Mouse (Mus musculus) hindbrain, embryonic 12.5 days (tissue): ENCODE measurements around the gene Xylb. TPM values are rescaled to one million over a fixed set of nuclear protein-coding genes. Genes with fewer than 3 reads are reported as not detected.
A peak's percentile ranks its signal among the peaks of the same experiment; 100 is the strongest.
"Not testable (repeated sequence)": the region's sequence is repeated elsewhere in the genome, so short reads cannot be mapped to it uniquely, and the experiment has no call there.

Source experiments
- ATAC-seq: fragments of 200-750 bp; cut with Nextera tagmentation; 2 replicates; pipeline ENCODE4 v1.8.0; 2017; ENCODE audit warnings: moderate TSS enrichment; ENCODE audit not compliant: low FRiP score
- H3K27ac ChIP-seq: fragments of 300-500 bp; sonication (generic); 2 replicates; pipeline ENCODE4 v1.5.1; 2016; ENCODE audit warnings: mild to moderate bottlenecking
- H3K27me3 ChIP-seq: fragments of 300-500 bp; sonication (generic); 2 replicates; pipeline ENCODE4 v1.6.1; 2016; ENCODE audit warnings: mild to moderate bottlenecking
- H3K36me3 ChIP-seq: fragments of 300-500 bp; sonication (generic); 2 replicates; pipeline ENCODE4 v1.6.1; 2016; ENCODE audit warnings: mild to moderate bottlenecking
- H3K4me1 ChIP-seq: fragments of 300-500 bp; sonication (generic); 2 replicates; pipeline ENCODE4 v1.6.1; 2016
- H3K4me2 ChIP-seq: fragments of 300-500 bp; sonication (generic); replicated peaks from 2 replicates; pipeline ENCODE4 v1.6.1; 2016; ENCODE audit warnings: mild to moderate bottlenecking
- H3K4me3 ChIP-seq: fragments of 300-500 bp; sonication (generic); 2 replicates; pipeline ENCODE4 v1.5.1; 2016; ENCODE audit warnings: mild to moderate bottlenecking
- H3K9ac ChIP-seq: fragments of 300-500 bp; sonication (generic); 2 replicates; pipeline ENCODE4 v1.6.1; 2016; ENCODE audit warnings: mild to moderate bottlenecking, moderate library complexity
- H3K9me3 ChIP-seq: fragments of 300-500 bp; sonication (generic); replicated peaks from 2 replicates; pipeline ENCODE4 v1.6.1; 2016; ENCODE audit warnings: mild to moderate bottlenecking
- WGBS: fragments of 180-500 bp; shearing (Covaris S2); methylation state at CpG from one replicate; pipeline ENCODE4 v1.1.7; 2016; 5-methylcytosine and 5-hydroxymethylcytosine counted together
- polyA plus RNA-seq: library from polyadenylated mRNA; unstranded; fragments of >200 nt; fragmentation: Nextera tagmentation; extraction: Ambion mirVana; gene quantifications from 2 replicates; pipeline ENCODE4 v1.2.1, GENCODE M21; 2016

Gene Xylb
- polyA plus RNA-seq, 1 experiment from 2014 or later: 4.7 TPM

GRCm38 (mm10) chr9:119350531-119350930 lies 6.7 kb upstream of the Xylb start:
- Histone ChIP-seq H3K36me3 (peaks cover 50% of the 10 kb centered on the region), H3K4me1 (no peaks in the 10 kb centered on the region), H3K9ac (no peak overlapping the region), H3K27ac (no peak overlapping the region), H3K9me3 (no peaks in the 10 kb centered on the region), H3K4me2 (no peak overlapping the region), H3K4me3 (no peak overlapping the region), H3K27me3 (no peaks in the 10 kb centered on the region)
- WGBS: 89% methylated on average over 3 of the region's 3 CpGs
- no peak for ATAC-seq

DNA sequence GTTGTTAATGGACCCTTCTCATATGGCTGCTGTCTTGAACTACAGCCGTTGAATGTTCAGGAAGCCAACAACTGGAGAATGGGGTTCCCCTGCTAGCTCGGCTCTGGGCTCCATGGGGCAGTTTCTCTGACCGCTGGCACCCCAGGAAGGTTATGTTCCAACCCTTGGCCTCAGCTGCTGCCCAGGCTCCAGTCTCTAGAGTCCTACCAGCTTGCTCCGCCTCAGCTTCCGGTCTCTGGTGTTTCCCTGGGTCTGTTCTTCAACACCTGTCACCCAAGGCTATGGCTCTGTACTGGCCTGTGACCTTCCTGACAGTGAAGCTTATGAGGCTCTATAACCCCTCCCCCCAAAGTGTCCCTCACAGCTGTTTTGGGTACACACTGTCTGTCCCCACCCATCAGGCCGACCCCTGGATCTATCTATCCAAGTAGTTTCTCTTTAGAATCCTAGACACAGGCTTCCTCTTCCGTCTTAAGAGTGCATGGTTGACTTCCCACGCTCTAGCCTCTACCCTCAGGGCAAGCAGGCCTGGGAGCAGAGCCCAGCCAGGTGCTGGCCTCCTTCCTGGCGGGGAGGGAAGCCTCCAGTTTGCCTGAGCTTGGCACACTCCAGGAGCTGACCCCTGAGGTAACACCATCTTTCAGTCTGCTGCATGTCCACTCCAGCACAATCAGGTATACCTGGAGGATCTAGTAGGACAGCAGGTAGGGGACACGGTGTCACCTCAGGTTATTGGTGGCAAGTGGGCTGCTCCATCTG lies 6.1 kb upstream of the Xylb start:
- no peak overlapping the region for H3K4me2 ChIP-seq
- WGBS: 92% methylated on average over 10 of the region's 10 CpGs
- no peak for ATAC-seq
- no peak overlapping the region for H3K4me3 ChIP-seq
- H3K9ac ChIP-seq: no peak overlapping the region
- no peaks in the 10 kb centered on the region for H3K9me3 ChIP-seq
- H3K27ac ChIP-seq: no peak overlapping the region
- H3K4me1 ChIP-seq: no peaks in the 10 kb centered on the region
- peaks cover 44% of the 10 kb centered on the region for H3K36me3 ChIP-seq
- H3K27me3 ChIP-seq: no peaks in the 10 kb centered on the region

GRCm38 (mm10) chr9:119352060-119352459 lies 5.1 kb upstream of the Xylb start:
- Histone ChIP-seq H3K9me3 (no peaks in the 10 kb centered on the region), H3K27ac (no peak overlapping the region), H3K4me3 (no peak overlapping the region), H3K4me2 (no peak overlapping the region), H3K9ac (no peak overlapping the region), H3K4me1 (no peaks in the 10 kb centered on the region), H3K36me3 (peaks cover 35% of the 10 kb centered on the region), H3K27me3 (no peaks in the 10 kb centered on the region)
- 27% methylated on average over 4 of the region's 4 CpGs for WGBS
- peak; percentile 67; the same call in 1 of the 2 replicates for ATAC-seq

- ATAC-seq: no peak
- no peak overlapping the region for H3K4me2 ChIP-seq
- 0 out of 2 replicates have a peak, but pooled peaks cover 3% of the 10 kb centered on the region for H3K4me1 ChIP-seq
- H3K27me3 ChIP-seq: no peaks in the 10 kb centered on the region
- H3K4me3 ChIP-seq: no peak overlapping the region
- no peak overlapping the region for H3K27ac ChIP-seq
- 74% methylated on average over 6 of the region's 6 CpGs for WGBS
- no peaks in the 10 kb centered on the region for H3K9me3 ChIP-seq
- H3K36me3 ChIP-seq: peaks cover 19% of the 10 kb centered on the region
- no peak overlapping the region for H3K9ac ChIP-seq
These were observed 3.3 kb upstream of the Xylb start for GRCm38 (mm10) chr9:119353926-119354325.

- Histone ChIP-seq H3K27me3 (no peaks in the 10 kb centered on the region), H3K4me2 (no peak overlapping the region), H3K9me3 (no peaks in the 10 kb centered on the region), H3K36me3 (peaks cover 5% of the 10 kb centered on the region), H3K4me1 (0 out of 2 replicates have a peak, but pooled peaks cover 3% of the 10 kb centered on the region), H3K4me3 (no peak overlapping the region), H3K9ac (no peak overlapping the region), H3K27ac (no peak overlapping the region)
- WGBS: 70% methylated on average over 6 of the region's 6 CpGs
- no peak for ATAC-seq
These were observed 1.2 kb upstream of the Xylb start for GRCm38 (mm10) chr9:119355943-119356342.

DNA sequence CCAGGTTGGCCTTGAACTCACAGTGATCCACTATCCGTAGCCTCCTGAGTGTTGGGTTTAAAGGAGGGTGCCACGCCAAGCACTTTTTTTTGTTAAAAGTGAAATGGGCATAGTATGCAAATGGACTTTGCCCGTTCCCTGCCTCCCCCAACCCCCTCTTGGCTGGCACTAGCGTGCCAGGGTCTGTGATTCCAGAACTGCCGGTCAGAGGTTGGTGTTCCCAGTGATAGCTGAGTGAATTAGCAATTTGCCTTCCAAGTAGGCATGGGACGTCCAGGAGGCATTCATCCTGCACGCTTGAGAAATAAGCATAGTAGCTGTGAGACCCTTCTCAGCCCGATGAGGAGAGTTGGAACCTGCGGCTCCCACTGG lies 863 bp downstream of the Xylb start:
- WGBS: 41% methylated on average over 9 of the region's 9 CpGs
- Histone ChIP-seq H3K9me3 (no peaks in the 10 kb centered on the region), H3K4me3 (peak overlapping the region; percentile 54), H3K4me2 (peak overlapping the region; percentile 64), H3K27ac (no peak overlapping the region), H3K9ac (peak overlapping the region; percentile 64; the same call in 1 of the 2 replicates), H3K27me3 (no peaks in the 10 kb centered on the region), H3K4me1 (0 out of 2 replicates have a peak, but pooled peaks cover 3% of the 10 kb centered on the region), H3K36me3 (no peaks in the 10 kb centered on the region)
- ATAC-seq: no peak

- H3K27me3 ChIP-seq: no peaks in the 10 kb centered on the region
- H3K4me1 ChIP-seq: 0 out of 2 replicates have a peak, but pooled peaks cover 3% of the 10 kb centered on the region
- no peak overlapping the region for H3K4me3 ChIP-seq
- WGBS: 95% methylated on average over 5 of the region's 5 CpGs
- H3K9ac ChIP-seq: no peak overlapping the region
- H3K36me3 ChIP-seq: no peaks in the 10 kb centered on the region
- no peak overlapping the region for H3K4me2 ChIP-seq
- no peak overlapping the region for H3K27ac ChIP-seq
- no peak for ATAC-seq
- H3K9me3 ChIP-seq: no peaks in the 10 kb centered on the region
These were observed 4.2 kb downstream of the Xylb start for GRCm38 (mm10) chr9:119361416-119361815.

DNA sequence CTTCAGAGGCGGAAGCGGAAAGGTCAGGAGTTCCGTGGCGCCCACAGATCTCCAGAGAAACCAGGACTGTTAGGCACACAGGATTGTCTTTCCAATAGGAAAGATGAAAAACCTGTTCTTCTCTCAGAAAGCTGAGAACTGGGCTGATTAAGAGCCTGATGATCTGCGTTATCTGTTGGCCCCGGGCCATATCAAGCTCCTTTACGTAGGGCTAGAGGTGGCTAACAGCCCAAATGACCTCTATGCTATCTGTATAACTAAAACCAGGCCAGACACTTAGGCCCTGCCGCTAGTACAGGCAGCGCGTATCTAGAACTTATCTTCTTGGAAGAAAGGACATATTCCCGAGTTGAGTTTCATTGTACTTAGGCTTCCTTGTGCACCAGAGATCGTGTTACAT lies 6.0 kb downstream of the Xylb start:
- Histone ChIP-seq H3K9me3 (no peaks in the 10 kb centered on the region), H3K4me1 (0 out of 2 replicates have a peak, but pooled peaks cover 1% of the 10 kb centered on the region), H3K27me3 (no peaks in the 10 kb centered on the region), H3K36me3 (no peaks in the 10 kb centered on the region), H3K9ac (no peak overlapping the region), H3K27ac (no peak overlapping the region), H3K4me3 (no peak overlapping the region), H3K4me2 (no peak overlapping the region)
- no peak for ATAC-seq
- WGBS: 90% methylated on average over 12 of the region's 12 CpGs

DNA sequence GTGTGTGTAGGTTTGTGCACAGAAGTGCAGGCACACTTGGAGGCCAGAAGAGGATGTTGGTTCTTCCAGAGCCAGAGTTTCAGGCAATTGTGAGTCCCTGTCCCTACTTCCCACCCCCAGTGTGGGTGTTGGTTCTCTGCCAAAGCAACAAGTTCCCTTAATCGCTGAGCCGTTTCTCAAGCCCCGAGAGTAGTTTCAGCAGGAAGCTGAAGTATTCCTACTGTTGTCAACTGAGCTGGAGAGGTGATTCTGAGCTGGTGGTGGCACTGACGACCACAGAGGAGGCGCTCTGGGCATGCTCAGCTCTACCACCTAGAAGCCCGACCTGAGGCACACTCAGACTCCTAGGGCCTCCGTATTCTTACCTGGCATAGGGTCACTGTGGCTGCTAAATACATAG lies 8.1 kb downstream of the Xylb start, which contains the start of gene Slc22a14:
TSS of gene Slc22a14 (minus strand) at position 270 of the 400 bp plus-strand sequence.
- no peak within 1 kb of the TSS for H3K9ac ChIP-seq
- H3K36me3 ChIP-seq: no peaks in the 10 kb centered on the region
- no peak within 1 kb of the TSS for H3K4me2 ChIP-seq
- 81% methylated on average over 7 of the region's 7 CpGs for WGBS
- H3K4me3 ChIP-seq: no peak within 1 kb of the TSS
- no peaks in the 10 kb centered on the region for H3K4me1 ChIP-seq
- no peak for ATAC-seq
- no peak within 1 kb of the TSS for H3K27ac ChIP-seq
- H3K27me3 ChIP-seq: no peaks in the 10 kb centered on the region
- H3K9me3 ChIP-seq: no peaks in the 10 kb centered on the region

DNA sequence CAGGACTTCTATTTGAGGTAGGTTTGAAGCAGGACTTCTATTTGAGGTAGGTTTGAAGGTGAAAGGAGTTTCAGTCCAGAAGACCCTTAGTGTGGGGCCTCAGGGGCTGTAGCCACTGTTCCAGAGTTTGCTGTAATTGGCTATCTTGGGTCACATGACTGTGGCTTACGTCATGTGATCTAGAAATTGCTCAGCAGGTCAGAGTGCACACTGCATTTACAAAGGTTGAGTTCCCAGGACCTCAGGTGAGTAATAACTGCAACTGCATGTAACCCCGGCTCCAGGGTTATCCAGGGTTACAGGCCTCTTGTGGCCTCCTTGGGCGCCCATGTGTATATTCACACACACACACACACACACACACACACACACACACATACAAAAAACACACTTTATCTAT lies 11.2 kb downstream of the Xylb start:
- H3K4me2 ChIP-seq: no peak overlapping the region
- H3K9me3 ChIP-seq: no peaks in the 10 kb centered on the region
- H3K27ac ChIP-seq: no peak overlapping the region
- no peak for ATAC-seq
- 94% methylated on average over 3 of the region's 3 CpGs for WGBS
- no peaks in the 10 kb centered on the region for H3K36me3 ChIP-seq
- no peak overlapping the region for H3K4me3 ChIP-seq
- H3K27me3 ChIP-seq: no peaks in the 10 kb centered on the region
- no peaks in the 10 kb centered on the region for H3K4me1 ChIP-seq
- no peak overlapping the region for H3K9ac ChIP-seq

- H3K9ac ChIP-seq, ATAC-seq, H3K4me2 ChIP-seq, H3K9me3 ChIP-seq, H3K36me3 ChIP-seq, H3K4me3 ChIP-seq, H3K27ac ChIP-seq, H3K4me1 ChIP-seq, H3K27me3 ChIP-seq: not testable (repeated sequence)
- 85% methylated on average over 4 of the region's 4 CpGs for WGBS
These were observed 13.6 kb downstream of the Xylb start for GRCm38 (mm10) chr9:119370770-119371169.

DNA sequence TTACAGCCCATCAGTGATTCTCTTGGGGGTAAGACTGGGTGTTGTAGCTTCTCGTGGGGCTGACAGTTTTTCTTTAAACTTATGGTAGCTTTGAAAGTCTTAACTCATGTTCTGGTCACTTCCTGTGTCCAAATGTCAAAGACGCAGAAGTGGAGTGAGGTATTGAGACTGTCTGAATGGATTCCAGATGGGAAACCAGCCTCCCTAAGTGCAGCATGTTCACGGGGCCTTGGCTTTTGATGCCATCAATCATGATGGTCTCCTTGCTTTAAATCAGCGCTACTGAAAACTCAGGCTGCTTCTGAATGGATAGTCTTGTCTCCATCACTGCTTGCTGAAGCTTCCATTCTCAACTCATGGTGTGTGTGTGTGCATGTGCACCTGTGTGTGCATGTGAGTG lies 14.1 kb downstream of the Xylb start:
- Histone ChIP-seq H3K36me3 (no peaks in the 10 kb centered on the region), H3K27ac (no peak overlapping the region), H3K27me3 (no peaks in the 10 kb centered on the region), H3K9ac (no peak overlapping the region), H3K9me3 (no peaks in the 10 kb centered on the region), H3K4me3 (no peak overlapping the region), H3K4me1 (no peaks in the 10 kb centered on the region; the same call in 1 of the 2 replicates), H3K4me2 (no peak overlapping the region)
- ATAC-seq: no peak
- 69% methylated on average over 4 of the region's 4 CpGs for WGBS

DNA sequence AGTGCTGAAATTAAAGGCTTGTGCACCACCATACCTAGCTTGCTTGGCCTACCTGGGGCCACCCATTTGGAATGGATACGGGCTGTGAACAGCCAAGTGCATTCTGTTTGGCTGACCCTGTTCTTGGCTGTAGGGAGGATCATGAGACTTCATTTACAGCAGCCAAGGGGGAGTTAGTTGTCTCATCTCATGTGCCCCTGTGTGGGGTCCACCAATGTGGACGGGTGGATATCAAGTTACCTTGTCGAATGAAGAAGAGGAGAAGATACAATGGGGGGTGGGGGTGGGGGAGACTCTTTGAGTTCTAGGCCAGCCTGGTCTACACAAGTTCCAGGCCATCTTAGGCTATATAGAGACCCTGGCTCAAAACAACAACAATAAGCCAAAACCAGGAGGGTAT lies 17.8 kb downstream of the Xylb start:
- Histone ChIP-seq H3K9me3 (no peaks in the 10 kb centered on the region), H3K4me2 (no peak overlapping the region), H3K27me3 (no peaks in the 10 kb centered on the region), H3K9ac (no peak overlapping the region), H3K36me3 (no peaks in the 10 kb centered on the region), H3K4me1 (no peaks in the 10 kb centered on the region; the same call in 1 of the 2 replicates), H3K27ac (no peak overlapping the region), H3K4me3 (no peak overlapping the region)
- 70% methylated on average over 3 of the region's 3 CpGs for WGBS
- no peak for ATAC-seq
